Mouse (Mus musculus): ENCODE results near the gene Srgap3.

GRCm38 (mm10) chr6:112688033-112688432 is 259.0 kb downstream of the Srgap3 start:
- TF ChIP-seq TAL1 (IDR thresholded peaks at IDR 0.05; ENCODE audit: low read length): no peak
- no peak for TF ChIP-seq GATA1 (IDR thresholded peaks at IDR 0.05; ENCODE audit: low read length)

All from erythroblast, embryonic 14.5 days (primary cell).